Mouse (Mus musculus) retina, adult 2 months (tissue): ENCODE results near the gene Capn1.

Source experiments
- DNase-seq: peaks from one replicate; pipeline ENCODE4 v3.0.0-alpha.2; 2012; ENCODE audit warnings: low read depth, low spot score

Capn1 gene

DNA sequence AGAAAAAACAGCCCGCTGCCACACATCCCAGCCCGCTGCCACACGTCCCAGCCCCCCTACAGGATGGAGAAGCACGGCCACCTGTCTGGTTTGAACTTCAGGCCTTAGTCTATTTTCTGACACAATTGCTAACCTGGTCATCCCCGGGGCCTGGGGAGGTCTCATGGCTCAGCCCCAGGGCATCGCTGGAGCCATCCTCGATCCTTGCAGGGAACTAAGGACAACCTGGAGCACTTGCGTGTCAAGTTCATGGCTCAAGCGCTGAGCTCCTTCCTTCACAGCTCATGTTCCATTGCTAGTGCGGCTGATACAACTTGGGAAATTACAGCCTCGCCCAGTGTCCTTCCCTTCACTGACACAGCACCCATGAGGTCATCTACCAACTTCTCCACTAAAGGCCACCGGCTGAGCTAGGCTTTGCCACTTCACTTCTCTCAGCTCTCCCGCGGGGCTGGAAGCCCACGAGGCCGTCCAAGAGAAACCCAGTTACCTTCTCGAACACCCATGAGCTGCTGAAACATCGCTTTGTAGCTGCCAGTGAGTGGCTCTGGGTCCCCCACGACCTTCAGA, 62.4 kb downstream of the Capn1 start:
- DNase-seq, result no peak

DNA sequence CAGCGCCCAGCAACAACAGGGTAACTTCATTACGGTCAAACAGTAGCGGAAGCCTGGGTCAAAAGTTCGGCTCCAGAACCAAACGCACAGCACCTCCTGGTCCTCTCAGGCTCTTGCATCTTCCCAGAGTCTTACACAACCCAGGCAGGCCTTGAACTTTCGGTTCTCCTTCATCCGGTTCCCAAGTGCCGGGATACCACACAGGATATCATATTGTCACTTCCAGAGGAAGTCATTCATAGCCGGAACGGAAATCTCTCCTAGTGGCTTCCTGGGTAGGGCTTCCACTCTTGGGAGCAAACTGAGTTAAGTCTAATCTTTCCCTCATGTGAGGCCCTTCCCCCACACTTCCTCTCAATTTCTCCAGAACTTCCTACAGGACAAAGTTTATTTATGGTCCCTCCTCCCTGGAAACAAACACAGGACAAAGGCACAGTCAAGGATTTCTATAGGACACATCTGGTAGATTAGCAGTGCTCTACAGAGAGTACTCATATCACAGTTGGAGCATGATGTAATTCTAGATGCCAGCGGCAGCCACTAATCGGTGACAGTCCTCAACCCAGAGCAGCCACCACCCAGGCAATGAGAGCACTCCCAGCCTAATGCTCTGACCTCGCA, 63.5 kb downstream of the Capn1 start:
- DNase-seq, result no peak

DNA sequence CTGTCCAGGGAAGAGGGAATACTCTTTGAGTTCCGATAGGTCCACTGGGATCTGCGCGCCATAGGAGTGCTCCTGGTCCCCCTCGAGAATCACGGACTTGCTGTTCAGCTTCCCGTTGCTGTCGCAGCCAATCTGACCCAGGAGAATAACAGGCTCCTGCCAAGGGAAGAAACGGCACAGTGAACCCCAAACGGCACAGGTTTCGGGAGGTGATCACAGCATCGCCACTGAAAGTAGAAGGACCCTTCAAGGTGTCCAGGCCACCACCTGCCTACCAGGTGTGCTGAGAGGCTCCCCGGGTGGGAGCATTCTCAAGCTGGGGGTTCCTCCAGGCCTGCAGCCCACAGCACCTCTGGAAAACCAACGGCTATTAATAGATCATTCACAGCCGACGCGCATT, 64.1 kb downstream of the Capn1 start:
- no peak for DNase-seq

DNA sequence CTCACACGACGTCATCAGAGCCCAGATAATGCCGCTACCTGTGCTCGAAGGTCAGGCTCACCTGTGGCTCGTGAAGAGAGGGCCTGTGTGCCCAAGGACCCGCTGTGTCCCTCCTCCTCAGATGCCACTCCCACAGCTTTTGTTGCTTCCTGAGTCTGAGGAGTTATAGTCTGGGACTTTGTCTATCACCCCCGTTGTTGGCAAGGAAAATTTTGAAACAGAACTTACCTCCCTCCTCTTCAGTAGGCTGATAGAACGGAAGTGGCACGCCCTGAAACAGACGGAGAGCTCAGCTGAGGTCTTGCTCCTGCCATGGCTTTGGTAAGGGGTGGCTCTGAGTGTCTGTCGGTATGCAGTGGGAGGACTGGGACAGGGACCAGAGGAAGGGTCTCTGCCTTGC, 65.5 kb downstream of the Capn1 start:
- DNase-seq, result no peak

DNA sequence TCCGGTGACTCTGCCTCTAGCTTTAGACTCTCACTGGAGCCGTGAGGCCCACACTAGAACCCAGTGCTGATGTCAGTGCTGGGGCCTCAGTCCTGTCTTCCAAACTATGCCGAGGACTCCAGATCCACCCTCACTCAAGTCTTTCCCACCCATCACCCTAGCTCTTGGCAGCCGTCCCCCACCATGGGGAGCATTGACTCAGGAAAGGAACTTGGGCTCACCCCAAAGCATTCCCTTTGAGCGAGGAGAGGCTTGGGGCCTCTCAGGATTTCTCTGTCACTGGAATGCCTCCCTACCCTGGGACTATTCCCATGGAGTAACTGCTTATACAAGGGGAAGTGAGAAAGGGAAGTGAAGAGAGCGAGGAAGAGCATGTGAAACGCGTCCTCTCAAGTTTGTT, 69.8 kb downstream of the Capn1 start:
- no peak for DNase-seq

DNA sequence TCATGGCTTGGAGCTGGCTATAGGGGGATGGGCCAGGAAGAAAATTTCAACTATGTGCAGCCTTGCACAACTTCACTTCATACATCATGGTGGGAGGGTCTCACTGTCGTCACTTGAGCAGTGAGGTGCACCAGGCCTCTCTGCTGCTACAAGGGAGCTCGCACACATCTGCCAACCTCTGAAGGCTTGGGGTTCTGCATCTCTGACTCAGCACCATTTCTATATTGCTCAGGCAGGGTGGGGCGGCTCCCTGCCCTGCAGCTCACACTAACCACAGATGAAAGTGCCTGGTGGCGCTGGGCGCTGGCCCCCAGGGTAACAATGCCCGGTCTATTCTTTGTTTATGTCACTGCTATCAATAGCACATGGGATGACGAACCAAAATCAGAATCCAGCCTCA, 70.7 kb downstream of the Capn1 start:
- DNase-seq, result no peak

DNA sequence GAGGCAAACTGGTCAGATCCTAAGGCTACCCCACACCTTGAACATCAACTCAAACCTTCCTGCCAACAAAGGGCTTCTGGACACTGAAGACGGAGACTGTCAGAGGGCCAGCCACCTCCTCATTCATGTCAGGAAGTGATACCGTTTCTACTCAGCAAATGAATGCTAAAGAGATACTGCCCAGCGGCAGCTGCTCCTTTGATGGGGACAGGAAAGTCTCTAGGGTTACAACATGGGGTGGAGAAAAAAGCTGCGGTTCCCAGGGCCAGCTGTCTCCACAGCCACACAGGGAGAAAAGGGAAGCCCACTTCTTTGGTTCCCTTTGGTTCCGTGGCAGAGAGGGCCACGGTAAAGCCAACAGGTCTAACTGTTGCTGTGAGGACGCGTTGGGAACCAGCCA, 71.6 kb downstream of the Capn1 start:
- no peak for DNase-seq

DNA sequence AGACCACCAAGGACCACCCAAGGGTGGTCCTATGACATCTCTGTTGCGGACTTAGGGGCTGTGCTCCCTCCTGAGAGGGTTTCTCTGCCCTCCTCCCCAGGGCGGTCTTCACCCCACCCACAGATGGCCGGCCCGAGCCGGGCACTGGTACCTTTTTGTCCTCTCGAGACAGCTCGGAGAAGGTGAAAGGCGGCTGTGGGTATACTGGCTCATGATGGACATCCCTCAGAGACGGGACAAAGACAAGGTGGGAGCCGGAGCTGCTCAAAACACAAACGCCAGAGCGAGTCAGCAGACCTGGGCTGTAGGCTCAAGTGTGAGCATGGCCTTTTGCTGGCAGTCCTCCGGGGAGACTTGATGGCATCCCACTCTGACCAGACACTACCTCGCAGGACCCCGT, 72.3 kb downstream of the Capn1 start:
- DNase-seq, result no peak

DNA sequence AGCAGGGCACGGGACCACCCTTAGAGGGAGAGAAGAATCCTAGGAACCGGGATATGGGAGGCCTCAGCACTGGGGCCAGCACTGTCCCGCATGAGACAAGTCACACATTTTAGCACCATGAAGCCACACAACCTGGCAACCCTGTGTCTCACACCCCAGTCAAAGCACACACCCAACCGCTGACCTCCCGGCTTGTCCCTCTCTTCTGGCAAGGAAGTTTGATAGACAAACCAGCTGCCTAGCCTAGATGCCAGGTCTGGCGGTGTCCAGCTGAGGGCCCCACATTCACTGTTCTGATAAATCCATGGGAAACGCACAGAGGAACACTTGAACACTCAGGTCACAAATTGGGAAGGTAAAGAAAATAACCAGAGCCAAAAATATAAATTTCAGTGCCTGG, 73.1 kb downstream of the Capn1 start:
- DNase-seq, result no peak

DNA sequence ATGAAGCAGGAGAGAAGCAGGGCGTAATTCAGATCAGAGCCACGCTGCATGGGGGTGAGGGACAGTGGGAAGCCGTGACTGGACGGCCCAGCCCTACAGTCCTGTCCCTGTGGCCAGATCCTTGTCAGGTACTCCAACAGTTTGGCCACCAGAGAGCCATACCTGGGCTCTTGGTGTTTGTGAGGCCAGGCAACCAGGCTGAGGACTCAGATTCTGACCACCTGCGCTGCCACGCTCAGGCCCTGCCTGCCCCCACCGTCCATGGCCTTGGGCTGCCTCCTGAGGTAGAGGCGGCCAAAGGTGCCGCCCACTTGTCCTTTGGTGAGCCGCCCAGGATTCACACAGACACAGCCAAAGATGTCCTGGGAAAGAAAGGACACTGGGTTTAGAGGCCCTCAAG, 75.0 kb downstream of the Capn1 start:
- no peak for DNase-seq

DNA sequence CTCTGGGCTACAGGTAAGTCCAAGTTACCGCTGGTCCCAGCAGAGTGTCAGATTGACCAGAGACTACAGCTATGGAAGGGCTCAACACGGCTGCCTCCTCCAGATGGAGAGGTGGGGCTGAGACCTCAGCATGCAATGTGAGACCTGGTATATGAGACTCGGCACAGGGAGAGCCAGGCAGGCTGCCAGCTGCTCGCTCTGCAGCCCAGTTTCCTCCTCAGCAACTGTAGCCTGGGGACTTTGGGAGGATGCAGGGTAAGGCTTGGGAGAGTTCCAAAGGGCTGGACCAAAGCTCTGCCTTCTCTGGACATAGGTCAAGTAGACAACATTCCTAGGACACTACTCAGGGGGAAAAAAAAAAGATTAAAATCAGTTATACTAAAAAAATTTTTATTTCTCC, 75.5 kb downstream of the Capn1 start:
- DNase-seq, result no peak

DNA sequence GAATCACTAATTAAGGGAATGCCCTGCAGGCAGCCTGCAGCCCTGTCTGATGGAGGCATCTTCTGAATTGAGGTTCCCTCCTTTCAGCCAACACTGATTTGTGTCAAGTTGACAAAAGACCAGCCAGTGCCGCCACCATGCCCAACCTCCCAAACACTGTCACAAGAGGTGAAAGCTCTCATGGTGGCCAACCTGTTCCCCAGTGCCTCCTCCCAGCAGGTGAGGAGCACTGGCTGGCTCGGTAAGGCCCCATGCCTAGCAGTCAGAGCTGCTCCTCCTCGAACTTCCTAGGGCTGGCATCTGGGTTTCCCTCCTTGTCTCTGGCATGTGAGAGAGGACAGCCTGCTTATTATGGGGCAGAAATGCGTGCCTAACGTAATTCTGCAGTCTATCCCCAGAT, 76.0 kb downstream of the Capn1 start:
- no peak for DNase-seq
